Comparison of ENCODE assay signal across 16 mouse cellular contexts in the genomic region with DNA sequence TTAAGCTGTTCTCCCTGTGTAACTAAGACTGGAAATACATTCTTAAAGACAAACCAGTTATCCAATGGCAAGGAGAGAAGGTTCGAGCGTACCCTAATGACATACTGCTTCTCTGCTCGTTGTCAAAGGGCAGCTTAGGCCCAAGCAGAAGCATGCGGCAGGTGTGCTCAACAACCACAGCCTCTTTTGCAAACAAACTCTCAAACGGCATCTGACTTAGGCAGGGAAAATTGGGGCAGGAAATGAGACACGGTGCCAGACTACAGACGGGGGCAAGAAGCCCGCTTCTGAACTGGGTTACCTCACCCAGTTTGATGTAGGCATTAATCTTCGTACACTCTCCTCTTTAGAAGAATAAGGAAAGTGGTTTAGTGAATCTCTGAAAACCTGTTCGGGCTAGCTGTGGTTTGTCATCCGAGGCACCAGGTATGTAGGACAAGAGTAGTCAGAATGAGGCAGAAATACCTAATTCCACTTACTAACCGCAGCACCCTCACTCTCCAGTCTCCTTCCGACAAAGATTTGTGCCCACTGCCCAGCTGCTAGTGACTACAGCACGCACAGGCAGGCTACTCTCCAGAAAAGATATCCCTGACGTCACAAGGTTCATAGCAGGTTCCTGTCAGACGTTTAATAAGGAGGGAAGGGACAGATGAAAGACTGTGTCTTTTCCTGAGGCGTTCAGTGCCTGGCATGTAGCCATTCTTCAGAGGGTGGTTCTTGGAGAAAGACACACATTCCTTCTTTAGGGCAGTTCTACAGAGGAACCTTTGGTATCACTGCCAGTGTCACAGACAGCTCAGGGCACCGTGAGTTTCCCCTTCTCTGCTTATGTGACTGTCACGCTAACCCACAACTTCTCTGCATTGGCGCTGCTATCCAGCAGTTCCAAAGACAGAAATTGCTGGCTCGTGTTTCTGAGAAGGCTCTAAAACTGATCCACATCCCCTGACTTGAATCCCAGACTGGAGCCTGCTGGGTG.
A peak's percentile ranks its signal among the peaks of the same experiment; 100 is the strongest.
DNase-seq lines count a peak whose midpoint lies in the region; ATAC-seq lines count a peak whose summit lies in the region.
"Had no signal": no experiment of that assay in that cellular context is flagged by ENCODE, and none has a peak within 500 bp of the region (broad histone marks: within the 10 kb centered on the region; RNA-seq: fewer than 3 reads in every experiment).

No protein-coding gene starts in this region.

- no peaks in the 10 kb centered on the region for H3K9me3 ChIP-seq in heart, embryonic 16.5 days (replicated peaks; ENCODE audit: control insufficient read depth, low read length)
- no peaks in the 10 kb centered on the region for H3K9me3 ChIP-seq in heart, embryonic 12.5 days (replicated peaks)
- H3K9me3 ChIP-seq in stomach, embryonic 16.5 days (replicated peaks; ENCODE audit: control insufficient read depth, low read length), result no peaks in the 10 kb centered on the region
- H3K9me3 ChIP-seq in hindbrain, embryonic 13.5 days, result no peaks in the 10 kb centered on the region
- H3K9me3 ChIP-seq in kidney, embryonic 15.5 days (replicated peaks), result no peaks in the 10 kb centered on the region
- H3K9me3 ChIP-seq: forebrain, embryonic 12.5 days; hindbrain, embryonic 15.5 days; liver, embryonic 12.5 days had no signal

- H3K36me3 ChIP-seq in heart, embryonic 16.5 days (ENCODE audit: control insufficient read depth, insufficient read depth), result no peaks in the 10 kb centered on the region
- no peaks in the 10 kb centered on the region for H3K36me3 ChIP-seq in heart, embryonic 12.5 days
- no peaks in the 10 kb centered on the region for H3K36me3 ChIP-seq in stomach, embryonic 16.5 days (ENCODE audit: control insufficient read depth, insufficient read depth, low read length)
- no peaks in the 10 kb centered on the region for H3K36me3 ChIP-seq in hindbrain, embryonic 13.5 days
- no peaks in the 10 kb centered on the region for H3K36me3 ChIP-seq in kidney, embryonic 15.5 days
- H3K36me3 ChIP-seq: forebrain, embryonic 12.5 days; hindbrain, embryonic 15.5 days; liver, embryonic 12.5 days had no signal

- WGBS in heart, embryonic 16.5 days, result 52% methylated on average over 21 of the region's 21 CpGs
- WGBS in heart, embryonic 12.5 days, result 60% methylated on average over 21 of the region's 21 CpGs
- WGBS in stomach, embryonic 16.5 days, result 46% methylated on average over 21 of the region's 21 CpGs
- 87% methylated on average over 21 of the region's 21 CpGs for WGBS in hindbrain, embryonic 13.5 days
- 68% methylated on average over 21 of the region's 21 CpGs for WGBS in kidney, embryonic 15.5 days

- H3K27me3 ChIP-seq in heart, embryonic 16.5 days (ENCODE audit: control insufficient read depth, insufficient read depth, low read length), result no peaks in the 10 kb centered on the region
- H3K27me3 ChIP-seq in heart, embryonic 12.5 days (replicated peaks), result no peaks in the 10 kb centered on the region
- H3K27me3 ChIP-seq in stomach, embryonic 16.5 days (ENCODE audit: control insufficient read depth, insufficient read depth, low read length), result no peaks in the 10 kb centered on the region
- H3K27me3 ChIP-seq in hindbrain, embryonic 13.5 days, result no peaks in the 10 kb centered on the region
- peaks cover 2% of the 10 kb centered on the region; the same call in 1 of the 2 replicates for H3K27me3 ChIP-seq in kidney, embryonic 15.5 days
- H3K27me3 ChIP-seq: forebrain, embryonic 12.5 days; hindbrain, embryonic 15.5 days; liver, embryonic 12.5 days; Patski had no signal

- H3K4me2 ChIP-seq in heart, embryonic 16.5 days (ENCODE audit: low read depth, low read length), result no peak overlapping the region
- no peak overlapping the region for H3K4me2 ChIP-seq in heart, embryonic 12.5 days
- no peak overlapping the region; the same call in 1 of the 2 replicates for H3K4me2 ChIP-seq in stomach, embryonic 16.5 days (ENCODE audit: low read depth, low read length)
- no peak overlapping the region for H3K4me2 ChIP-seq in hindbrain, embryonic 13.5 days
- no peak overlapping the region for H3K4me2 ChIP-seq in kidney, embryonic 15.5 days
- H3K4me2 ChIP-seq: forebrain, embryonic 12.5 days; hindbrain, embryonic 15.5 days; liver, embryonic 12.5 days had no signal

- H3K4me1 ChIP-seq in heart, embryonic 16.5 days (ENCODE audit: control insufficient read depth, insufficient read depth, low read length), result peaks cover 21% of the 10 kb centered on the region
- peaks cover 41% of the 10 kb centered on the region for H3K4me1 ChIP-seq in heart, embryonic 12.5 days (replicated peaks)
- 0 out of 2 replicates have a peak, but pooled peaks cover 12% of the 10 kb centered on the region for H3K4me1 ChIP-seq in stomach, embryonic 16.5 days (ENCODE audit: control insufficient read depth, insufficient read depth, low read length)
- 0 out of 2 replicates have a peak, but pooled peaks cover 5% of the 10 kb centered on the region for H3K4me1 ChIP-seq in hindbrain, embryonic 13.5 days (replicated peaks)
- 0 out of 2 replicates have a peak, but pooled peaks cover 2% of the 10 kb centered on the region for H3K4me1 ChIP-seq in kidney, embryonic 15.5 days

- ATAC-seq in heart, embryonic 16.5 days (replicated peaks; ENCODE audit: extremely low read depth, insufficient read depth, low FRiP score), result 0 out of 2 replicates have a peak, but pooled peaks have one; percentile 12
- ATAC-seq in heart, embryonic 12.5 days (ENCODE audit: insufficient number of reproducible peaks, low FRiP score), result no peak
- peak; percentile 73; the same call in 1 of the 2 replicates for ATAC-seq in stomach, embryonic 16.5 days (ENCODE audit: insufficient read depth, low FRiP score)
- no peak for ATAC-seq in hindbrain, embryonic 13.5 days (ENCODE audit: low FRiP score)
- no peak for ATAC-seq in kidney, embryonic 15.5 days (replicated peaks; ENCODE audit: low FRiP score)
- ATAC-seq: liver, embryonic 12.5 days; Patski had no signal

- no peak overlapping the region for H3K4me3 ChIP-seq in heart, embryonic 16.5 days (ENCODE audit: low read length)
- H3K4me3 ChIP-seq in heart, embryonic 12.5 days, result no peak overlapping the region
- no peak overlapping the region for H3K4me3 ChIP-seq in stomach, embryonic 16.5 days (replicated peaks; ENCODE audit: low read length)
- H3K4me3 ChIP-seq in hindbrain, embryonic 13.5 days, result no peak overlapping the region
- H3K4me3 ChIP-seq in kidney, embryonic 15.5 days (replicated peaks), result no peak overlapping the region
- H3K4me3 ChIP-seq: forebrain, embryonic 12.5 days; hindbrain, embryonic 15.5 days; liver, embryonic 12.5 days had no signal

- H3K27ac ChIP-seq in heart, embryonic 16.5 days (ENCODE audit: low read length), result no peak overlapping the region
- no peak overlapping the region for H3K27ac ChIP-seq in heart, embryonic 12.5 days (ENCODE audit: poor library complexity, severe bottlenecking)
- H3K27ac ChIP-seq in stomach, embryonic 16.5 days (ENCODE audit: low read length), result peak overlapping the region; percentile 79
- H3K27ac ChIP-seq in hindbrain, embryonic 13.5 days, result no peak overlapping the region
- no peak overlapping the region for H3K27ac ChIP-seq in kidney, embryonic 15.5 days
- H3K27ac ChIP-seq: forebrain, embryonic 12.5 days; hindbrain, embryonic 15.5 days; liver, embryonic 12.5 days had no signal

- peak; percentile 40 for DNase-seq in brain, adult 2 months (ENCODE audit: low read depth, low spot score)
- DNase-seq in induced T-regulatory cell, adult 2 months (ENCODE audit: low read depth), result peak; percentile 4
- no peak for DNase-seq in B cell, adult 2 months
- DNase-seq: cerebellum, adult 8-10 months; embryo, embryonic 11 days; kidney, postnatal 25 days; right cerebral cortex, postnatal 14 days had no signal

- peak overlapping the region; percentile 16; the same call in 1 of the 2 replicates for H3K9ac ChIP-seq in heart, embryonic 16.5 days (ENCODE audit: low read length)
- H3K9ac ChIP-seq in heart, embryonic 12.5 days, result no peak overlapping the region
- 0 out of 2 replicates have a peak overlapping the region, but pooled peaks have one; percentile 27 for H3K9ac ChIP-seq in stomach, embryonic 16.5 days (ENCODE audit: low read length)
- H3K9ac ChIP-seq in hindbrain, embryonic 13.5 days, result no peak overlapping the region
- no peak overlapping the region for H3K9ac ChIP-seq in kidney, embryonic 15.5 days
- H3K9ac ChIP-seq: forebrain, embryonic 12.5 days; hindbrain, embryonic 15.5 days; liver, embryonic 12.5 days had no signal

Comparison
In these comparisons a context has a peak if more than half of its experiments do, and no peak if none do; other contexts are left out.
1. ATAC-seq: peak in heart, embryonic 16.5 days (single experiment) and stomach, embryonic 16.5 days (single experiment); none in heart, embryonic 12.5 days (single experiment), hindbrain, embryonic 13.5 days (single experiment) and kidney, embryonic 15.5 days (single experiment).
2. H3K9ac ChIP-seq: peak in heart, embryonic 16.5 days (single experiment) and stomach, embryonic 16.5 days (single experiment); none in heart, embryonic 12.5 days (single experiment), hindbrain, embryonic 13.5 days (single experiment) and kidney, embryonic 15.5 days (single experiment).
3. DNase-seq: peak in brain, adult 2 months (single experiment) and induced T-regulatory cell, adult 2 months (single experiment); none in B cell, adult 2 months (0 of 2).